Mouse (Mus musculus): Measurements from ENCODE around the gene Ulk3. TPM values are rescaled to one million over a fixed set of nuclear protein-coding genes. Genes with fewer than 3 reads are reported as not detected.

The Ulk3 gene
- polyA plus RNA-seq, 1 experiment from 2014 or later, result 17.9 TPM

- Histone ChIP-seq H3K4me3 (ENCODE audit: low read length) (peak overlapping the region; percentile 85), H3K9me3 (replicated peaks; ENCODE audit: control insufficient read depth, low read length) (no peaks in the 10 kb centered on the region), H3K27ac (ENCODE audit: low read length) (peak overlapping the region; percentile 26; the same call in 1 of the 2 replicates), H3K27me3 (ENCODE audit: control insufficient read depth, insufficient read depth, low read length) (no peaks in the 10 kb centered on the region), H3K4me2 (ENCODE audit: low read depth, low read length) (peak overlapping the region; percentile 88), H3K4me1 (ENCODE audit: control insufficient read depth, insufficient read depth, low read length) (peaks cover 54% of the 10 kb centered on the region), H3K9ac (ENCODE audit: low read length) (peak overlapping the region; percentile 98), H3K36me3 (ENCODE audit: control insufficient read depth, insufficient read depth) (no peaks in the 10 kb centered on the region; the same call in 1 of the 2 replicates)
- 63% methylated on average over 9 of the region's 9 CpGs for WGBS
- no peak for ATAC-seq (replicated peaks; ENCODE audit: extremely low read depth, insufficient read depth, low FRiP score)
Measured at GRCm38 (mm10) chr9:57643169-57643855, 54.1 kb downstream of the Ulk3 start.

- ATAC-seq (replicated peaks; ENCODE audit: extremely low read depth, insufficient read depth, low FRiP score), result no peak
- whole genome bisulfite sequencing, result 38% methylated on average over 7 of the region's 7 CpGs
- H3K4me3 ChIP-seq (ENCODE audit: low read length), result peak overlapping the region; percentile 85
- H3K27ac ChIP-seq (ENCODE audit: low read length), result 0 out of 2 replicates have a peak overlapping the region, but pooled peaks have one; percentile 11
- no peaks in the 10 kb centered on the region for H3K9me3 ChIP-seq (replicated peaks; ENCODE audit: control insufficient read depth, low read length)
- H3K4me2 ChIP-seq (ENCODE audit: low read depth, low read length), result peak overlapping the region; percentile 88
- H3K9ac ChIP-seq (ENCODE audit: low read length), result peak overlapping the region; percentile 98
- no peaks in the 10 kb centered on the region for H3K27me3 ChIP-seq (ENCODE audit: control insufficient read depth, insufficient read depth, low read length)
- H3K4me1 ChIP-seq (ENCODE audit: control insufficient read depth, insufficient read depth, low read length), result peaks cover 49% of the 10 kb centered on the region
- H3K36me3 ChIP-seq (ENCODE audit: control insufficient read depth, insufficient read depth), result no peaks in the 10 kb centered on the region; the same call in 1 of the 2 replicates
Measured at GRCm38 (mm10) chr9:57643856-57644180, 54.6 kb downstream of the Ulk3 start.

GRCm38 (mm10) chr9:57644442-57644943 is 55.2 kb downstream of the Ulk3 start:
- ATAC-seq (replicated peaks; ENCODE audit: extremely low read depth, insufficient read depth, low FRiP score), result no peak
- WGBS, result 2% methylated on average over 18 of the region's 18 CpGs

GRCm38 (mm10) chr9:57644944-57645893 is 56.0 kb downstream of the Ulk3 start:
- H3K36me3 ChIP-seq (ENCODE audit: control insufficient read depth, insufficient read depth), result no peaks in the 10 kb centered on the region; the same call in 1 of the 2 replicates
- H3K9ac ChIP-seq (ENCODE audit: low read length), result peak overlapping the region; percentile 98
- H3K4me1 ChIP-seq (ENCODE audit: control insufficient read depth, insufficient read depth, low read length), result peaks cover 35% of the 10 kb centered on the region
- H3K4me2 ChIP-seq (ENCODE audit: low read depth, low read length), result peak overlapping the region; percentile 88
- peak overlapping the region; percentile 96 for H3K27ac ChIP-seq (ENCODE audit: low read length)
- H3K4me3 ChIP-seq (ENCODE audit: low read length), result peak overlapping the region; percentile 85
- no peaks in the 10 kb centered on the region for H3K9me3 ChIP-seq (replicated peaks; ENCODE audit: control insufficient read depth, low read length)
- peak; percentile 87 for ATAC-seq (replicated peaks; ENCODE audit: extremely low read depth, insufficient read depth, low FRiP score)
- H3K27me3 ChIP-seq (ENCODE audit: control insufficient read depth, insufficient read depth, low read length), result no peaks in the 10 kb centered on the region
- WGBS, result under 1% methylated on average over 84 of the region's 85 CpGs

More at GRCm38 (mm10) chr9:57644442-57644943, 55.2 kb downstream of the Ulk3 start:
- H3K4me2 ChIP-seq (ENCODE audit: low read depth, low read length), result peak overlapping the region; percentile 88
- no peaks in the 10 kb centered on the region; the same call in 1 of the 2 replicates for H3K36me3 ChIP-seq (ENCODE audit: control insufficient read depth, insufficient read depth)
- H3K4me1 ChIP-seq (ENCODE audit: control insufficient read depth, insufficient read depth, low read length), result peaks cover 42% of the 10 kb centered on the region
- no peaks in the 10 kb centered on the region for H3K9me3 ChIP-seq (replicated peaks; ENCODE audit: control insufficient read depth, low read length)
- peak overlapping the region; percentile 98 for H3K9ac ChIP-seq (ENCODE audit: low read length)
- H3K27me3 ChIP-seq (ENCODE audit: control insufficient read depth, insufficient read depth, low read length), result no peaks in the 10 kb centered on the region
- peak overlapping the region; percentile 85 for H3K4me3 ChIP-seq (ENCODE audit: low read length)
- peak overlapping the region; percentile 96 for H3K27ac ChIP-seq (ENCODE audit: low read length)

Other genes with a start within 250 kb of the Ulk3 start
- 20.2 and 21.0 TPM in 2 replicates for gene Ppcdc, start 149.3 kb upstream of the Ulk3 start, polyA plus RNA-seq (2015; fragmentation: Nextera tagmentation; extraction: Ambion mirVana)
- gene Scamp5, start 121.4 kb upstream of the Ulk3 start, polyA plus RNA-seq (2015; fragmentation: Nextera tagmentation; extraction: Ambion mirVana), result 7.9 TPM in 2 replicates
- gene Rpp25, start 85.4 kb upstream of the Ulk3 start, polyA plus RNA-seq (2015; fragmentation: Nextera tagmentation; extraction: Ambion mirVana), result 11.5 and 15.9 TPM in 2 replicates
- 1,790 and 1,803 TPM in 2 replicates for gene Cox5a, start 68.2 kb upstream of the Ulk3 start, polyA plus RNA-seq (2015; fragmentation: Nextera tagmentation; extraction: Ambion mirVana)
- 12.7 and 13.4 TPM in 2 replicates for gene Fam219b, start 51.9 kb upstream of the Ulk3 start, polyA plus RNA-seq (2015; fragmentation: Nextera tagmentation; extraction: Ambion mirVana)
- 89.8 and 95.6 TPM in 2 replicates for gene Mpi, start 36.7 kb upstream of the Ulk3 start, polyA plus RNA-seq (2015; fragmentation: Nextera tagmentation; extraction: Ambion mirVana)
- 52.3 and 53.4 TPM in 2 replicates for gene Scamp2, start 28.5 kb upstream of the Ulk3 start, polyA plus RNA-seq (2015; fragmentation: Nextera tagmentation; extraction: Ambion mirVana)
- not detected in 2 replicates for gene Cplx3, start 16.8 kb downstream of the Ulk3 start, polyA plus RNA-seq (2015; fragmentation: Nextera tagmentation; extraction: Ambion mirVana)
- 0.11 TPM in 1 of 2 replicates, not detected in the other for gene Lman1l, start 31.3 kb downstream of the Ulk3 start, polyA plus RNA-seq (2015; fragmentation: Nextera tagmentation; extraction: Ambion mirVana)
- 20.4 and 29.9 TPM in 2 replicates for gene Csk, start 64.2 kb downstream of the Ulk3 start, polyA plus RNA-seq (2015; fragmentation: Nextera tagmentation; extraction: Ambion mirVana)
- 0.07 TPM in 1 of 2 replicates, not detected in the other for gene Cyp1a2, start 94.3 kb downstream of the Ulk3 start, polyA plus RNA-seq (2015; fragmentation: Nextera tagmentation; extraction: Ambion mirVana)
- not detected in 2 replicates for gene Cyp1a1, start 98.5 kb downstream of the Ulk3 start, polyA plus RNA-seq (2015; fragmentation: Nextera tagmentation; extraction: Ambion mirVana)
- gene Edc3, start 119.1 kb downstream of the Ulk3 start, polyA plus RNA-seq (2015; fragmentation: Nextera tagmentation; extraction: Ambion mirVana), result 18.2 and 19.5 TPM in 2 replicates
- gene Clk3, start 176.4 kb downstream of the Ulk3 start, polyA plus RNA-seq (2015; fragmentation: Nextera tagmentation; extraction: Ambion mirVana), result 57.9 and 67.5 TPM in 2 replicates
- 7.5 and 8.8 TPM in 2 replicates for gene Arid3b, start 247.3 kb downstream of the Ulk3 start, polyA plus RNA-seq (2015; fragmentation: Nextera tagmentation; extraction: Ambion mirVana)